Mouse (Mus musculus): Measurements from ENCODE around the gene Cdc14b.

DNA sequence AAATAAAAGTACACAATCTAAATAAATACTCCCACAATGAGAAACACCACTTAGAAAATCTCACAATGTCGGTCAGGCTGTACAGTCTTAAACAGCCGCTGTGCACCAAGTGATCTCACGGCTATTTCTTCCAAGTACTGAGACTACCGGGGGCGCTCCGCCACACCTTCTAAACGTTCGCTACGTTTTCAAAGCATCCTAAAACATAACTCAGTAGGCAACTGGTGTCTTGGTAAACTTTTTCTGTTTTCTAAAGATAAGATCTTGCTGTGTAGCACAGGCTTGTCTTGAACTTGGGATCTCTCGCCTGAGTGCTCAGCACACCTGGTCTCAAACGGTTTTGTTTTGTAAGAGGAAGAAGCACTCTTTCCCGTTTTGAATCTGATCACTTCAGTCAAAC is 29.0 kb downstream of the Cdc14b start:
- TF ChIP-seq CTCF (IDR thresholded peaks at IDR 0.05; ENCODE audit: extremely low read depth, insufficient read length, insufficient replicate concordance, low read depth, low read length) (no peak), POLR2A (IDR thresholded peaks at IDR 0.05; ENCODE audit: low read depth, low read length) (no peak)
